Mouse (Mus musculus): ENCODE results near the gene Mtmr14. TPM values are rescaled to one million over a fixed set of nuclear protein-coding genes. Genes with fewer than 3 reads are reported as not detected.

Mtmr14 gene
- polyA plus RNA-seq, 1 experiment from 2014 or later, result 25.1 TPM

DNA sequence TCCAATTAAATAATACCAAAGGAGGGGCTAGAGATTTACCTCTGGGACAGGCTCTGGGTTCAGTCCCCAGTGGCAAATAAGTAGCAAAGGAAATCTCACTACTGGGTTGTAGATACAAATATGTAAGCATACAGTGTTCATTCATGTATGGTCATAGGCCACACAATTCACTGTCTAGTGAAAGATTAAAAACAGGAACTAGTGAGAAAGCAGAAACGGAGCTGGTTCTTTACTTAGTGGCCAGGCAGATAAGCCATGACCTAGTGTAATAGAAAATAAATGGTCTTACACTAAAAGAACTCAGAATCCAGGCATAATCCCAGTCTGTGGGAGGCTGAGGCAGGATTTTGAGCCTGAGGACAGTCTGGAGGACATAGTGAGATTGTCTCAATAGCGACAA lies 7.9 kb downstream of the Mtmr14 start:
- Histone ChIP-seq H3K36me3 (peaks cover 34% of the 10 kb centered on the region), H3K9ac (no peak overlapping the region), H3K27ac (ENCODE audit: poor library complexity, severe bottlenecking) (no peak overlapping the region), H3K4me2 (no peak overlapping the region), H3K4me3 (no peak overlapping the region), H3K27me3 (replicated peaks) (no peaks in the 10 kb centered on the region), H3K9me3 (replicated peaks) (no peaks in the 10 kb centered on the region), H3K4me1 (replicated peaks) (no peaks in the 10 kb centered on the region)
- no peak for ATAC-seq (ENCODE audit: insufficient number of reproducible peaks, low FRiP score)
- 75% methylated on average over 2 of the region's 2 CpGs for WGBS

DNA sequence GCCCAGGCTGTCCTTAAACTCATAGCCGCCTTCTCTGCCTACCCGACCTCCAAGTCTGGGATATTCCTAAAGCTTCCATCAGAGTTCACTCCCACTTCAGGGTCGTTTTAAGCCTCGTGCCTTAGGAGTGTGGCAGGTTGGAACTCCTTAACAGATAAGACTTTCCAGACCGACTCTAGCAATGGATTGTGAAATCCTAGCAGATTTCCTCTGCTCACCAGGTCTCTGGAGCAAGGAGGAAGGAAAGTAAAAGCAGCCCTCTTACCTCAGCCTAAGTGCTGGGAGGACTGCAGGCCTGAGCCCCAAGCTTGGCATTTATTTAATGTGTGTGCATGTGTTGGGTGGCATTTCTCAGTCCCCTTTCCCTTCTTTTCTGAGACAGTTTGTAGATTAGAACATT lies 13.1 kb downstream of the Mtmr14 start:
- Histone ChIP-seq H3K9me3 (replicated peaks) (no peaks in the 10 kb centered on the region), H3K9ac (no peak overlapping the region), H3K4me2 (no peak overlapping the region), H3K27me3 (replicated peaks) (no peaks in the 10 kb centered on the region), H3K27ac (ENCODE audit: poor library complexity, severe bottlenecking) (no peak overlapping the region), H3K4me1 (replicated peaks) (0 out of 2 replicates have a peak, but pooled peaks cover 4% of the 10 kb centered on the region), H3K4me3 (no peak overlapping the region), H3K36me3 (peaks cover 41% of the 10 kb centered on the region)
- WGBS, result 60% methylated on average over 5 of the region's 5 CpGs
- no peak for ATAC-seq (ENCODE audit: insufficient number of reproducible peaks, low FRiP score)

DNA sequence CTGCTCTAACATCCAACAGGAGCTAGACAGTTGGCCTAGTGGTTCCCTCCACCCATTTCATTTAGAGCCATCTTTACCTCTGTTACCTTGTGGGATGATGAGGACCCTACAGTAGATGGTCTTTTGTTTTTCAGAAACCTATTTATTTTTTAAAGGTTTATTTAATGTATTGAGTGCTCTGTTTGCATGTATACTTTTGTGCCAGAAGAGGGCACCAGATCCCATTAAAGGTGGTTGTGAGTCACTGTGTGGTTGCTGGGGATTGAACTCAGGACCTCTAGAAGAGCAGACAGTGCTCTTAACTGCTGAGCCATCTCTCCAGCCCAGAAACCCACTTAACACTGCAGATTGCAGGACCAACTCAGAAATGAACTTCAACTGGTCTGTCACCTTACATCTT lies 14.3 kb downstream of the Mtmr14 start:
- Histone ChIP-seq H3K27me3 (replicated peaks) (no peaks in the 10 kb centered on the region), H3K9me3 (replicated peaks) (no peaks in the 10 kb centered on the region), H3K9ac (no peak overlapping the region), H3K27ac (ENCODE audit: poor library complexity, severe bottlenecking) (no peak overlapping the region), H3K36me3 (peaks cover 51% of the 10 kb centered on the region), H3K4me1 (replicated peaks) (0 out of 2 replicates have a peak, but pooled peaks cover 5% of the 10 kb centered on the region), H3K4me3 (no peak overlapping the region), H3K4me2 (no peak overlapping the region)
- ATAC-seq (ENCODE audit: insufficient number of reproducible peaks, low FRiP score), result no peak

DNA sequence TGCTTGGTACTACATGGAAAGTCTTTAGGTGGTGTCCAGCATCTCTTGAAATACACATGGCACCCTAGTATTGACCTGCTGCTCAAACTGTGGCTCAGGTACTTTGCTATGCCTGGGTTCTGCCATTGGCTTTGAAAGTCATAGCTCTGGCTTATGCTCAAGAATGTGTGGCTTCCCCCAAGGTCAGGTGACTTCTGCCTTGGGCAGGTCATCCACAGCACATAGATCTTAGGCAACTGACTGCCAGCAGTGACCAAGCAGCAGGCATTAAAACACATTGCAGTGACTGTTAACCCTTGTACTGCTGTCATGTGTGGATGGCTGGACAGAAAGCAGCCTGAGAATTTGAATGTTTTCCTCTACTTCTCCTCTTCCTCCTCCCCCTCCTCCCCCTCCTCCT lies 17.3 kb downstream of the Mtmr14 start:
- no peak for ATAC-seq (ENCODE audit: insufficient number of reproducible peaks, low FRiP score)
- H3K27ac ChIP-seq (ENCODE audit: poor library complexity, severe bottlenecking), result no peak overlapping the region
- no peaks in the 10 kb centered on the region for H3K27me3 ChIP-seq (replicated peaks)
- H3K4me3 ChIP-seq, result no peak overlapping the region
- H3K4me2 ChIP-seq, result no peak overlapping the region
- H3K9me3 ChIP-seq (replicated peaks), result no peaks in the 10 kb centered on the region
- no peak overlapping the region for H3K9ac ChIP-seq
- H3K4me1 ChIP-seq (replicated peaks), result 0 out of 2 replicates have a peak, but pooled peaks cover 5% of the 10 kb centered on the region
- H3K36me3 ChIP-seq, result peaks cover 71% of the 10 kb centered on the region

DNA sequence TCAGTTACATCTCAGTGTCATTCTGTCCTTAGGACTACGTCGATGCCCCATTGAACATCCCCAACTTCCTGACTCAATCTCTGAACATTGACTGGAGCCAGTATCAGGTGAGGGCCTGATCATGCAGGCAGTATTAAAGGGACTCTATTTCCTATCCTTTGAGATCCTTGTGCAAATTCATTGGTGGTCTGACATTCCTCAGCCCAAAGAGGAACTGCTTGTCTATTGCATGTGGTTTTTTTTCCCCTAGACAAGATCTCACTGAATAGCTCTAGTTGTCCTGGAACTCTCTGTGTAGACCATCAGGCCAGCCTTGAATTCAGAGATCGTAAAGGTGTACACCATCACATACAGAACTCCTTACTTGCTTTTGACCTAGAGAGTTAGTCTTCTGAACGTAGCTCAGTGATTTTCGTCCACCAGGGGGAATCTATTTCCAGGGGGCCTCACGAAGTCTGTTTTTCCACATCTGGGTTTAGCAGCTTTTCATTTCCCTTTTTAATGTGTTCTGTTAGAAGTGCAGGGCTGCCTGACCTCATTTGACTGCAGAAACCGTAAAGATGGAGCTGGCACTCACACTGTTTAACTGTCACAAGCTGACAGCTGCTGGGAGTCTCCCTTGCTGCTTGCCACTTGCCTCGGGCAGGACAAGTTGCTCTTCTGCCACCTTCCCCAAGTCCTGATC lies 23.7 kb downstream of the Mtmr14 start:
- Histone ChIP-seq H3K27me3 (replicated peaks) (no peaks in the 10 kb centered on the region), H3K4me1 (replicated peaks) (no peaks in the 10 kb centered on the region), H3K36me3 (peaks cover 87% of the 10 kb centered on the region), H3K9ac (no peak overlapping the region), H3K27ac (ENCODE audit: poor library complexity, severe bottlenecking) (no peak overlapping the region), H3K9me3 (replicated peaks) (no peaks in the 10 kb centered on the region), H3K4me3 (no peak overlapping the region), H3K4me2 (no peak overlapping the region)
- WGBS, result 84% methylated on average over 8 of the region's 8 CpGs
- ATAC-seq (ENCODE audit: insufficient number of reproducible peaks, low FRiP score), result no peak

DNA sequence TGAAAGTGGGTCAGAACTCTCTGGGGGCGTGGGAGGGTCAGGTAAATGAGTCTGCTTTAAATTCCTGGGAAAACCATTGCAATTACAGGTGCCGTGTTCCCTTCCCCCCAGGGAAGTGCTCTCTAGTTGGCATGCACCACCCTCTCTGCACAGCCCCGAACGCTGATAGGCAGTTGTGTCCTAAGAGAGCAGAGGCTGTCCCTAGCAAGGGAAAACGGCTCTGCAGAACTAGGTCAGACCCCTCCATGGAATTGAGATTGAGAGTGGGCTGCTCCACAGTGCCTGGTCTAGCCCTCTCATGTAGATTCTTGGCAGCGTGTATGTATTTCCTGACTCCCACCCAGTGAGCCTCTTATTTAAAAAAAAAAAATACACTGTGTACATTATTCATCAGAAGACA lies 25.9 kb downstream of the Mtmr14 start:
- Histone ChIP-seq H3K9me3 (replicated peaks) (no peaks in the 10 kb centered on the region), H3K27ac (ENCODE audit: poor library complexity, severe bottlenecking) (no peak overlapping the region), H3K9ac (no peak overlapping the region), H3K4me2 (no peak overlapping the region), H3K4me3 (no peak overlapping the region), H3K4me1 (replicated peaks) (peaks cover 15% of the 10 kb centered on the region), H3K27me3 (replicated peaks) (no peaks in the 10 kb centered on the region), H3K36me3 (peaks cover 91% of the 10 kb centered on the region)
- WGBS, result 83% methylated on average over 6 of the region's 6 CpGs
- no peak for ATAC-seq (ENCODE audit: insufficient number of reproducible peaks, low FRiP score)

DNA sequence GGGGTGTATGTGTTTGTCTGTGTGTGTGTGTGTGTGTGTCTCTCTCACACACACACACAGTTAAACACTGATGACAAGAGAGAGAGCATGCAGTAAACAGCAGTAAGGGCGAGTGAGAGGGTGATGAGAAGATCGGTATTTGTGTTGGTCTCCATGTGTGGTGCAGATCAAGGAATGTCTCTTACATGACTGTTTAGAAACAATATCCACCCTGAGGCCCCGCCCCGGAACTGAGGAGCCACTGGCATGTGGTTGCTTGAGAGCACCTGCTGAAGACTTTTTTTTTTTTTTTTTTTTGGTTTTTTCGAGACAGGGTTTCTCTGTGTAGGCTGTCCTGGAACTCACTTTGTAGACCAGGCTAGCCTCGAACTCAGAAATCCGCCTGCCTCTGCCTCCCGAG lies 26.8 kb downstream of the Mtmr14 start:
- H3K27me3 ChIP-seq (replicated peaks), result no peaks in the 10 kb centered on the region
- H3K36me3 ChIP-seq, result peaks cover 93% of the 10 kb centered on the region
- peaks cover 15% of the 10 kb centered on the region for H3K4me1 ChIP-seq (replicated peaks)
- ATAC-seq (ENCODE audit: insufficient number of reproducible peaks, low FRiP score), result no peak
- H3K4me3 ChIP-seq, result no peak overlapping the region
- no peaks in the 10 kb centered on the region for H3K9me3 ChIP-seq (replicated peaks)
- H3K27ac ChIP-seq (ENCODE audit: poor library complexity, severe bottlenecking), result no peak overlapping the region
- 86% methylated on average over 8 of the region's 8 CpGs for WGBS
- H3K9ac ChIP-seq, result no peak overlapping the region
- H3K4me2 ChIP-seq, result no peak overlapping the region

DNA sequence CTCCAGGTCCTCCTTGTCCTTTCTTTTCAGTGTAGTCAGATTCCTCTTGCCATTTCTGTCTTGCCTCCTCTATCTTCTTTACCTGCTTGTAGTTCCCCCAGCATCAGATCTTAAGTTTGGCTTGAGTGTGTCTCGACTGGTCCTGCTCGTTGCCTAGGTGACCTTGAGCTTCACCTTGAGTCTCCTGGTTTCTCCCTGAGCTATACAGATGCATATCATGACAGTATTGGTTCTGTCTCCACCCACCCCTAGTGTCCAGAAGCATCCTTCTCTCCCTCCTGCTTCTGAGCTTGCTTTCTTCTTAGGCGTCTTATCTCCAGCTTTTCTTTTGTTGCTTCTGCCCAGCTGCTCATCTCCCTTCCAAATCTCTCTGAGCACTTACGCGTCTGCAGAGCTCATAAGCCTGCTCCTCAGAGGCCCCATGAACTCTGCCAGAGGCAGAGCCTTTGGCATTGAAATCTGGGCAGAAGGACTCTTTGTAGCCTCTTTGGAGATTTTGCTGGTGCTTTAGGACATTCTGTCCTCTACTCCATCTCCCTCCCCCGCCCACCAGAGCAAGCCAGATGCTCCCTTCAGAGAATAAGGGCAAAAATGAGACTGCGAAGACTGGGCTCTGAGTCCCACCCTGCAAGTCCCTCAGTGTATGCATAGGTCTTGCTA lies 29.5 kb downstream of the Mtmr14 start:
- Histone ChIP-seq H3K9ac (no peak overlapping the region), H3K9me3 (replicated peaks) (no peaks in the 10 kb centered on the region), H3K4me3 (no peak overlapping the region), H3K4me2 (no peak overlapping the region), H3K4me1 (replicated peaks) (peaks cover 15% of the 10 kb centered on the region), H3K36me3 (peaks cover 95% of the 10 kb centered on the region), H3K27ac (ENCODE audit: poor library complexity, severe bottlenecking) (no peak overlapping the region), H3K27me3 (replicated peaks) (no peaks in the 10 kb centered on the region)
- ATAC-seq (ENCODE audit: insufficient number of reproducible peaks, low FRiP score), result no peak
- 72% methylated on average over 7 of the region's 7 CpGs for WGBS

DNA sequence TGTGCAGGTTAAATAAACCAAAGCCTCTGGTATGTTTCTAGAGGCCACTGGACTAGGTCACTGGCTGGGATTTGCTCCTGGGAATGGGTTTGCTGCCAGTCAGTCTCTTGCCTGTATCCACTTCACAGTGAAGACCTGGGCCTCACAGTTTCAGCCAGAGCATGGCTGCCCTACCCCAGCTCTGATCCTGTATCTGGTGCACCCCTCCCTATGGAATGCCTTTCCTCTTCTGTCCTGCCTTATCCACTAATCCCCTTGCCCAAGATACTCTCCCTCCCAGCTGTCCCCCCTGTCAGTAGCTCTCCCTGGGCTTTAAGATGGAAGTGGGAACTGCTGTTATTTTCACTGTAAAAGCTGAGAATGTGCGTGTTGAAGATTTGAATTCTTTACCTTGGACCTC lies 30.3 kb downstream of the Mtmr14 start:
- H3K4me2 ChIP-seq, result no peak overlapping the region
- H3K27me3 ChIP-seq (replicated peaks), result no peaks in the 10 kb centered on the region
- no peaks in the 10 kb centered on the region for H3K9me3 ChIP-seq (replicated peaks)
- peaks cover 94% of the 10 kb centered on the region for H3K36me3 ChIP-seq
- H3K27ac ChIP-seq (ENCODE audit: poor library complexity, severe bottlenecking), result no peak overlapping the region
- H3K9ac ChIP-seq, result no peak overlapping the region
- ATAC-seq (ENCODE audit: insufficient number of reproducible peaks, low FRiP score), result no peak
- H3K4me1 ChIP-seq (replicated peaks), result peaks cover 15% of the 10 kb centered on the region
- WGBS, result 72% methylated on average over 1 of the region's 1 CpGs
- H3K4me3 ChIP-seq, result no peak overlapping the region

DNA sequence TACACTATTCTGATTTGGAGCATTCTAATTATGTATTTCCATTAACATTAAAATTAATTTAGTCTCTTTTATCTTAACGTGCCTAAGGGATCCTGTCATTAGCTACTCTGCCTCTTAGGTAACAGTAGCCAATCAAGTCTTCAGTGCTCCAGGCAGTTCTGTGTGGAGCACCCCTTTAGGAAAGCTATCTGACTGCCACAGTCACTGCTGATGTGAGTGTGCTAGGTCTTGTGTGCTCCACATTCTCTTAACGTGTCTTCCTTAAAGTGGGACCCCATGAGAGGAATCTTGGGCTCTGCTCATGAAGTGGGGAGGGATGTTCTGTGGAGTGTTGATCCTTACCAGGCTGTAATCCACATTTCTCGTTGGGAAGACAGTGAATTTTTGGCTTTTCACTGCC lies 34.7 kb downstream of the Mtmr14 start:
- no peak overlapping the region for H3K9ac ChIP-seq
- H3K27ac ChIP-seq (ENCODE audit: poor library complexity, severe bottlenecking), result no peak overlapping the region
- H3K4me1 ChIP-seq (replicated peaks), result peaks cover 10% of the 10 kb centered on the region
- no peak overlapping the region for H3K4me3 ChIP-seq
- ATAC-seq (ENCODE audit: insufficient number of reproducible peaks, low FRiP score), result no peak
- H3K4me2 ChIP-seq, result no peak overlapping the region
- H3K9me3 ChIP-seq (replicated peaks), result no peaks in the 10 kb centered on the region
- WGBS, result 78% methylated on average over 3 of the region's 3 CpGs
- H3K27me3 ChIP-seq (replicated peaks), result no peaks in the 10 kb centered on the region
- peaks cover 87% of the 10 kb centered on the region for H3K36me3 ChIP-seq

DNA sequence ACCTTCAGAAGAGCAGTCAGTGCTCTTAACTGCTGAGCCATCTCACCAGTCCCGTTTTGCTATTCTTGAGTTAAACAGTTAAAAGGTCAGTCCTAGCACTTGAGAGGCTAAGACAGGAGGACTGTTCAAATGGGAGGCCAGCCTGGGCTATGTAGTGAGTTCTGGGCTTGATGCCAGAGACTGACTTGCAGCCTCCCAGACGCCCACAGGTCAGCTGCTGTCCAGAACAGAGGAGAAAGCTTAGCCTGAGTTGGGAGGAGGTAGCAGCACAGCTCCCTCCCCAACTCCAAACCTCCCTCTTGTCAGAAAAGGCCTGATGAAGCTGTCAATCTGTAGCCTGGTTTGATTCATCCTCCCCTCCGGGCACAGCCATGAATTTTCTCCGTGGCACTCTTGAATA lies 39.2 kb downstream of the Mtmr14 start:
- no peak for ATAC-seq (ENCODE audit: insufficient number of reproducible peaks, low FRiP score)
- H3K4me2 ChIP-seq, result no peak overlapping the region
- no peak overlapping the region for H3K27ac ChIP-seq (ENCODE audit: poor library complexity, severe bottlenecking)
- H3K36me3 ChIP-seq, result peaks cover 54% of the 10 kb centered on the region
- no peak overlapping the region for H3K4me3 ChIP-seq
- WGBS, result 60% methylated on average over 4 of the region's 4 CpGs
- H3K4me1 ChIP-seq (replicated peaks), result no peaks in the 10 kb centered on the region
- H3K9me3 ChIP-seq (replicated peaks), result no peaks in the 10 kb centered on the region
- H3K9ac ChIP-seq, result no peak overlapping the region
- peaks cover 5% of the 10 kb centered on the region for H3K27me3 ChIP-seq (replicated peaks)

DNA sequence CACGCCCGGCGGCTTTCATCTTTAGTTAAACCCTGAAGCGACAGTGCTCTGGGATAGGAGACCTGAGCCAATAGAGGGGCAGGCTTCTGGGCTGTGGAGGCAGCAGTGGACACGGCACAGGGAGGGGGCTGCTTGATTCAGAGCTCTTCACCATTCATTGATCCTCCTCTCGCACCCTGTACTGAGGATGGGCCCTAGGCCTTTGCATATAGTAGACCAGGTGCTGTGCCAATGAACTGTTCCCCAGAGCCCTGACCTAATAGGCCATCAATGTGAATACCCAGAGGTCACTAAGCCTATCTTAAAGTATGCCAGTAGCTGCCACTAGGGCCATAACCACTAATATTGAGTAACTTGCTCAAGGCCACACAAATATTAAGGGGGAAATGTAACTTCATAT lies 44.0 kb downstream of the Mtmr14 start:
- Histone ChIP-seq H3K27me3 (replicated peaks) (peaks cover 47% of the 10 kb centered on the region), H3K4me3 (no peak overlapping the region), H3K27ac (ENCODE audit: poor library complexity, severe bottlenecking) (no peak overlapping the region), H3K9ac (no peak overlapping the region), H3K4me2 (no peak overlapping the region), H3K9me3 (replicated peaks) (no peaks in the 10 kb centered on the region), H3K36me3 (peaks cover 16% of the 10 kb centered on the region), H3K4me1 (replicated peaks) (peaks cover 6% of the 10 kb centered on the region)
- no peak for ATAC-seq (ENCODE audit: insufficient number of reproducible peaks, low FRiP score)
- 47% methylated on average over 6 of the region's 6 CpGs for WGBS
